Mouse (Mus musculus): ENCODE data around the gene Stra8.

The Stra8 gene

DNA sequence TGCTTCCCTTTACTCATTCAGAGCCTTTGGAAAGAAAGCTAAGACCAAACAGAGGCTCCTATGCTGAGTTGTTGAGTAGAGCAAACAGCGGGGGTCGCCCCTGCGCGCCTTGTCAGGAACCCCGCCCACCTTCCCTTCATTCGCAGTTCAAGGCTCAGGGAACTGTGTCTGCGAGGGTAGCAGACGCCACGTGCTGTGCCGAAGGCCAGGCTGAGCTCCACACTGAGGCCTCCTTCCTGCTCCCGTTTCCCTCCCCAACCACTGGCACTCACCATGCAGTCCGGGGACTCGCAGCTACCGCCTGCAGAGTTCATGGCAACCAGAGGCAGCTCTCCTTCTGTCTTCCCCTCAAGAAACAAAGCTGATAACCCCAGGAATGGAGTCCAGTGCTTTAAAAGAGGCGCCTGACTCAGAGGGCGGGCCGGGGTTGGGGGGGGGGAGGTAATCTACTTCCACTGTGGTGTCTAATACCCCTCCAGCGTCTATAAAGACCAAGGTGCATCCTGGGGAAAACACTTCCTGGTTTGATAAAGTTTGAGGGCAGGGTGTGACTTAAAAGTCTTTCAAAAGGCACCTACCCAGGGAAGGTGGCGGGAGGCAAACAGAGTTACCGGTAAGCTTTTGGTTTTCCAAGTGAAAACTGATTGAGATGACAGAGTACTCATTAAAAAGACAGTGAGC, 68.3 kb downstream of the Stra8 start, which contains the start of gene Slc23a4:
Gene Slc23a4, minus strand, starts transcription at position 324 of the 681 bp plus-strand sequence.
- ATAC-seq (ENCODE audit: insufficient number of reproducible peaks, low FRiP score, low TSS enrichment), result no peak

All from cerebellum, adult (tissue).